Mouse (Mus musculus) heart, postnatal 0 days (tissue): ENCODE measurements around the gene Lrp1. TPM values are rescaled to one million over a fixed set of nuclear protein-coding genes. Genes with fewer than 3 reads are reported as not detected.

Experiments
- ATAC-seq: fragments of 200-750 bp; cut with Nextera tagmentation; 2 replicates; pipeline ENCODE4 v1.8.0; 2017; ENCODE audit warnings: low read depth, moderate number of reproducible peaks, moderate library complexity; ENCODE audit not compliant: insufficient read depth
- DNase-seq: peaks from one replicate; pipeline ENCODE4 v3.0.0-alpha.2; 2016; ENCODE audit warnings: low spot score
- H3K27ac ChIP-seq: fragments of 300-500 bp; sonication (generic); 2 replicates; pipeline ENCODE4 v1.5.1; 2014; ENCODE audit warnings: low read depth, mild to moderate bottlenecking
- H3K27me3 ChIP-seq: fragments of 300-500 bp; sonication (generic); 2 replicates; pipeline ENCODE4 v1.6.1; 2014; ENCODE audit warnings: low read length, mixed read lengths; ENCODE audit not compliant: control insufficient read depth, insufficient read depth
- H3K36me3 ChIP-seq: fragments of 300-500 bp; sonication (generic); replicated peaks from 2 replicates; pipeline ENCODE4 v1.6.1; 2014; ENCODE audit warnings: low read length, mixed read lengths; ENCODE audit not compliant: control insufficient read depth, insufficient read depth
- H3K4me1 ChIP-seq: fragments of 300-500 bp; sonication (generic); 2 replicates; pipeline ENCODE4 v1.6.1; 2014; ENCODE audit warnings: antibody characterized with exemption; ENCODE audit not compliant: control insufficient read depth, insufficient read depth
- H3K4me2 ChIP-seq: fragments of 300-500 bp; sonication (generic); 2 replicates; pipeline ENCODE4 v1.6.1; 2014; ENCODE audit warnings: low read depth, mild to moderate bottlenecking, low read length, moderate library complexity
- H3K4me3 ChIP-seq: fragments of 300-500 bp; sonication (generic); 2 replicates; pipeline ENCODE4 v1.5.1; 2014; ENCODE audit warnings: low read depth, low read length
- H3K9ac ChIP-seq: fragments of 300-500 bp; sonication (generic); replicated peaks from 2 replicates; pipeline ENCODE4 v1.6.1; 2014; ENCODE audit warnings: low read depth, low read length, mixed read lengths
- H3K9me3 ChIP-seq: fragments of 300-500 bp; sonication (generic); replicated peaks from 2 replicates; pipeline ENCODE4 v1.6.1; 2016; ENCODE audit warnings: low read length; ENCODE audit not compliant: control insufficient read depth
- CTCF ChIP-seq: IDR thresholded peaks from 2 replicates; pipeline ENCODE4 v1.5.1; 2016; ENCODE audit warnings: antibody characterized with exemption, control low read depth, low read depth
- EP300 ChIP-seq: IDR thresholded peaks from 2 replicates; pipeline ENCODE4 v1.6.1; 2016; ENCODE audit warnings: antibody characterized with exemption, low read depth
- WGBS: fragments of 180-500 bp; shearing (Covaris S2); extraction: QIAGEN DNeasy Blood & Tissue Kit; methylation state at CpG from one replicate; pipeline ENCODE4 v1.1.7; 2014; 5-methylcytosine and 5-hydroxymethylcytosine counted together
- polyA plus RNA-seq: library from polyadenylated mRNA; unstranded; fragments of >200 nt; fragmentation: Nextera tagmentation; extraction: Ambion mirVana; gene quantifications from 2 replicates; pipeline ENCODE4 v1.2.1, GENCODE M21; 2015
- total RNA-seq: library from RNA; depleted of rRNA; stranded (reverse); fragments of >200 nt; gene quantifications from 2 replicates; pipeline ENCODE4 v1.2.3, GENCODE M21; 2014; ENCODE audit warnings: low replicate concordance

Lrp1 gene
- total and polyA plus RNA-seq, 2 experiments from 2014 or later, result 15.7 to 65.9 TPM

DNA sequence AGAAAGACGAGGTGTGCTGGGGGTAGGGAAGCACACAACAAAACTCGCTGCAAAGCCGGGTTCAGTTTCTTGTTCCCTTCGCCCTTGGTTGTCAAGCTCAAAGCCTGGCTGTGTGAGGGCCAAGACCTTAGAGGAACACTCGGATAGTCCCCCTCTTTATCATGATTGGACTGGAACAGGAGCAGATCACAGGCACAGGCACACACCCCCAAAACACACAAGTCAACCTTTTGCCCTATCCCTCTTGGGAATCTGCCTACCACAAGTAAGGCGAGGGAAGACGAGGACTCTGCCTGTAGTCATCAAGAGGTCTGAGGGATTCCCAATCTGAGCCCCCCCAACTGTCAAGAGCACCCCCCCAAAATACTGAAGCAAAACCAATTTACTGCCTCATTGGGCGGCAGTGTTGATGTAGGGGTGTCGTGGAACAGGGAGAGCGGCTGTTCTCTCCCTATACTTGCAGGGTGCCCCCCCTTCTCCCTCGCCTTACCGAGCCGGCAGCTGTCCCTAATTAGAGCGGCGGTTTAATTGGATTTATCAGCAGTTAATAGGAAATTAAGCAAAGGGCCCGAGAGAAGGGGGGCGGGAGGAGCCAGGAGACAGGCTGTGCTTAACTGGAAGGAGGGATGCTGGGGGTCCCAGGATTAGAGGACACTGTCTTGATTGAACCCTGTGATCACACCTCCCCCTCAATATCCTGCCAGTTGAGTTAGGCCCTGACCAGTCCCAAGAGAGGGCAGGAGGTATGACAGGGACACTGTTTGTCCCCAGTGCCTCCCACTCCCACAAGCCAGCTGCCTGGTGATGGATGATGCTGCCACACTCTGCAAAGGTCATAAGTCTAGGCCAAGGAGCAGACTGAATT, 110.9 kb downstream of the Lrp1 start:
- WGBS, result 24% methylated on average over 17 of the region's 17 CpGs
- peak overlapping the region; percentile 41; the same call in 1 of the 2 replicates for H3K4me3 ChIP-seq
- peaks cover 68% of the 10 kb centered on the region for H3K27me3 ChIP-seq

DNA sequence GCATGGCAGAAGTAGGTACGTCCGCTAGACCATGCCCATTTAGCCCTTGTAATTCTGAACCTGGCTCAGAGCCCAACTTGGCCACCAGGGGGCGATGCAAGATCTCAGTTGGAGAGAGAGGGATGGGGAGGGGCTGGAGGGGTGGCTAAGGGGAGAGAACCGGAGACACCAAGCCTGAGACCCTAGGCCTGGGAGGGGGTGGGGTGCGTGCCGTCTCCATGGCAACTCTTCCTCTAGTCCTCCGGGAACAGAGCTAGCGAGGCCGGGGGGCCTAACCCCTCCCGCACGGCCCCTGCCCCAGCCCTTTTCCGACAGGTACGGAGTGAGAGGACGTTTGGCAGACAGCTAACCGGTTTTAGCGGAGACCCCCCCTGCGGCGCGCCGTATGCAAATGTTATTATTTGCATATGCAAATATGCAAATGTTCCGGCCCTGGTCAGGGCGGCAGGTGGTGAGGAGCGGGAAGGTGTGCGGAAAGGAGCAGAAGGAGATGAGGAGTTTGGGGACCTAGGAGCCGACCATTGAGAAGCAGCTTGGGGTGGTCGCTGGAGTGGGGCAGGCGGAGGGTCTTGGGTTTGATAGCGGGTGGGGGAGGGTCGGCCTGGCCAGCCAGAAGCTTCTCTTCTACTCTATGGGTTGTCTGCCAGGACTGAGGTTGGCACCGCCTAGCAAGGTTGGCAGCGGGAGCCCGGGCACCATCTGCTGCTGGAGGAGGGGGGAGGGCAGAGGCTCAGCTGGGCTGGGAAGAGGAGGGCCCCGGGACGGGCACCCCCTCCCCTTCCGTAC, 111.7 kb downstream of the Lrp1 start:
- Histone ChIP-seq H3K27ac (no peak overlapping the region), H3K9me3 (no peaks in the 10 kb centered on the region), H3K4me3 (peak overlapping the region; percentile 41), H3K27me3 (peaks cover 64% of the 10 kb centered on the region), H3K4me2 (peak overlapping the region; percentile 64), H3K4me1 (peaks cover 15% of the 10 kb centered on the region; the same call in 1 of the 2 replicates), H3K36me3 (no peaks in the 10 kb centered on the region), H3K9ac (0 out of 2 replicates have a peak overlapping the region, but pooled peaks have one; percentile 3)
- DNase-seq (peak; percentile 69), ATAC-seq (peak; percentile 54)
- TF ChIP-seq EP300 (no peak), CTCF (peak; percentile 91)
- under 1% methylated on average over 35 of the region's 35 CpGs for WGBS

More for the DNA sequence above, 110.9 kb downstream of the Lrp1 start:
- Histone ChIP-seq H3K4me1 (peaks cover 19% of the 10 kb centered on the region; the same call in 1 of the 2 replicates), H3K27ac (no peak overlapping the region), H3K4me2 (peak overlapping the region; percentile 64; the same call in 1 of the 2 replicates), H3K9ac (no peak overlapping the region), H3K36me3 (no peaks in the 10 kb centered on the region), H3K9me3 (no peaks in the 10 kb centered on the region)
- ATAC-seq, result no peak
- TF ChIP-seq CTCF (no peak), EP300 (no peak)
- no peak for DNase-seq

DNA sequence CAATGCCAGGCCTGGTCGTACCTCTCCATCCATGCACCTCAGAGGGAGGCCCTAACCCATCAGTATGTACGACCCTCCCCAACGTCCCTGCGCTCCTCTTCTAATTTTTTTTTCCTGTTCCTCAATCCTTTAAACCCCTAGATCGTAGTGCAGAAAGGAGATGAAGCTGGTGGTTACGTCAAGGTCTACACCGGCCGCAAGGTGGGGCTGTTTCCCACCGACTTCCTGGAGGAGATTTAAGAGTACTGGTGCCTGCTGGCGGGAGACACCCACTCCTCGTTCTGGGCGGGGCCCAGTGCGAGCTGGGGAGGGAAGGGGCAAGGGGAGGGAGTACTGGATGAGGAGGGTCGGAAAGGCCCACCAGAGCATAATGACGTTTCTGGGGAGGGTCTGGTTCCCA, 112.7 kb downstream of the Lrp1 start:
- ATAC-seq (peak; percentile 22; the same call in 1 of the 2 replicates), DNase-seq (peak; percentile 56)
- Histone ChIP-seq H3K9me3 (no peaks in the 10 kb centered on the region), H3K27me3 (peaks cover 54% of the 10 kb centered on the region), H3K9ac (no peak overlapping the region), H3K4me3 (0 out of 2 replicates have a peak overlapping the region, but pooled peaks have one; percentile 41), H3K4me2 (peak overlapping the region; percentile 64; the same call in 1 of the 2 replicates), H3K36me3 (no peaks in the 10 kb centered on the region), H3K4me1 (peaks cover 6% of the 10 kb centered on the region; the same call in 1 of the 2 replicates), H3K27ac (no peak overlapping the region)
- whole genome bisulfite sequencing, result 7% methylated on average over 15 of the region's 15 CpGs
- TF ChIP-seq CTCF (peak; percentile 57), EP300 (no peak)

DNA sequence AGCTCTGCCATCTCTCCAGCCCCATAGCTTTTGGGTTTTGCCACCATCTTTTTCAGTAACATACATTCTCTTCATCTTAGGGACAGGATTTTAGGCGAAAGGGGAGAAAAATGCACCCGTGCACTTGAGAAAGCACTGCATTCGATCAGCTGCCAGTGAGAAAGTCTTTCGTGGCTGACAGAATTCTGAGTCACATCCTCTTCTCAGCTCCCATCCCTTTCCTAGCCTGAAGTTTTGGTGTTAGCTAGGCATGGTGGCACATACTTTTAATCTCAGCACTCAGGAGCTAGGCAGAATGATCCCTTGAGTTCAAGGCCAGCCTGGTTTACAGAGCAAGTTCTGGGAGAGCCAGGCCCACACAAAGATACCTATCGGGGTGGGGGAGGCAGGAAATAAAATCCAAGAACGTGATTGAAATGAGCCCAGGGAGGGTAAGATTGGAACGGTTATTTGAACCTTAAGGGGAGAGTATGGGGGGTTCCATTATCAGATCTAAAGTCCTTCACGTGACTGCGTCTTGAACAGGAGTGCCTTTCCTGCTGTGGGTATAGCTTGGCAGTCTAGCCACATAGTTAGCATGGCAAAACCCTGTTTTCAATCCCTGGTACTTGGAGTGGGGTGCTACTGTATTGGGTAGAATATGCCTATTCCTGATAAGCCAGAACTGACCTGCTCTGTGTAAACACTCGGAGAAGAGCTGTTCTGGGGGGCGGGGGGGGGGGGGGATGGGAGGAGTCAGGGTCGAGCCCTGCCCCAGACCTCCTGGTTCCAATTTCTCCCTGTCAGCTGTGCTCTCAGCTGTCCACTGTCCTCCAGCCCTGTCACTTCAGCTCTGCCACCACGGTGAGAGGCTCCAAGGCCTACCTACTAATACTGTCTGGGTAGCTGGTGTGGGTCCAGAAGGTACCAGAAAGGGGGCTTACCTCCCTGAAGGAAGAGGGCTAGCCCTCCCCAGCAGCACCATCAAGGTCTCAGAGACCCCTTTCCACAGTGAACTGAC, 119.8 kb downstream of the Lrp1 start, which contains the start of gene Stac3:
Gene Stac3 (plus strand): TSS at position 793 of the 1,000 bp plus-strand sequence.
- Histone ChIP-seq H3K27me3 (no peaks in the 10 kb centered on the region), H3K9me3 (no peaks in the 10 kb centered on the region), H3K4me1 (no peaks in the 10 kb centered on the region), H3K4me3 (no peak within 1 kb of the TSS), H3K4me2 (no peak within 1 kb of the TSS), H3K36me3 (peaks cover 37% of the 10 kb centered on the region), H3K9ac (no peak within 1 kb of the TSS), H3K27ac (no peak within 1 kb of the TSS)
- TF ChIP-seq CTCF, result no peak
- no peak for TF ChIP-seq EP300
- ATAC-seq (no peak), DNase-seq (no peak)
- WGBS, result 65% methylated on average over 13 of the region's 13 CpGs

DNA sequence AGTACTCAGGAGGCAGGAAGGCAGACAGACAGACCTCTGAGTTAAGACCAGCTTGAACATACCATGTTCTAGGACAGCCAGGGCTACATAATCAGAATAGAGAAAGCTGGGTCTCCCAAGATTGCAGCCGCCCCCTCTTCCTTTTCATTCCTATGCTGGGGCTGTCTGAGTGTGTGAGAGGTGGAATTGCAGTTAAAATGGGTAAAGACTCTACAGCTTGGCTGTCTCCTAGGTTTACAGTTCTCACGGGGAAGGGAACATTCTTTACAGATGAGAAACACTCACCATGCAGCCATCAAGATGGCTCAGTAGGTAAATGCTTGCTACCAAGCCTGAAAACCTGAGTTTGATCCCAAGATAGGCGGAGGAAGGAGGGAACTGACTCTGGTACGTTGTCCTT, 120.9 kb downstream of the Lrp1 start:
- Histone ChIP-seq H3K27me3 (no peaks in the 10 kb centered on the region), H3K27ac (no peak overlapping the region), H3K36me3 (peaks cover 48% of the 10 kb centered on the region), H3K4me2 (no peak overlapping the region), H3K9me3 (no peaks in the 10 kb centered on the region), H3K4me3 (no peak overlapping the region), H3K4me1 (no peaks in the 10 kb centered on the region), H3K9ac (no peak overlapping the region)
- ATAC-seq (no peak), DNase-seq (no peak)
- no peak for TF ChIP-seq EP300
- WGBS, result 80% methylated on average over 4 of the region's 4 CpGs
